Mouse (Mus musculus): Measurements from ENCODE around the gene Plekha3.

Gene Plekha3

DNA sequence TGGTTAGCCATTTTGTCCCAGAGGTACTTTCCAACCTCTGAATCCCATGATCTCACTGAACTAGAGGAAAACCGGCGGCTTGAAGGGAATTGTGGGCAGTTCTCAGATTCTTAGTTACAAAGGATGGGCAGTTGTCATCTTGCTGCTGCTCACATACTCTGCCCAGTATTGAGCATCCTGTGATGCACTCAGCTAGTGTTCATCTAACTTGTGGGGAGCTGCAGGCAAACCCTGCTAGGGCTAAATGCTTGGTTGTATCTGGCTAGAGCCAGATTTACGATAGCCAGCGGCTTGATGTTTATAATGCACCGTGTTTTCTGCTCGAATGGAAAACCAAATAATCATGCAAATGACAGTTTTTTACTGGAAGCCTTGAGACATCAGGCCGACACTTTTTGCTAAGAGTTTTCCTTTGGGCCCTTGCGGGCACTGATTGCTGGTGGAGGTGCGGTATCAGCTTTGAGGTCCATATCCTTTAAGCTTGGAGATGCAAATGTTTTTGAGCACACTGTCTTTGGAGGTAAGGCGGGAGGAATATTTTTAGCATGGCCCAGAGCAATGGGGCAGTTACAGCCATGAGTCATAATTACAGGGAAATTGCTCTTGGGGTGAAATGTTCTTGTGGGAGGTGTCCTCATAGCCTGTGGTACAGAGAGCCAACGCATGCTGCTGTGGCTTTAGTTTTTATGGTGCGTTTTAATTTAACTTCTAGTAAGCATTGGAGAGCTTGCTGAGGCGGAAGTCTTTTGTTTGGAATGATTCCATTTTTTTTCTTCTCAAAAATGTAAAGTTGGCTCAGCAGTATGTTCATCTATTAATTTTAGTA, 1.5 kb downstream of the Plekha3 start:
- in situ Hi-C loops (cut with MboI) = no loop called here

DNA sequence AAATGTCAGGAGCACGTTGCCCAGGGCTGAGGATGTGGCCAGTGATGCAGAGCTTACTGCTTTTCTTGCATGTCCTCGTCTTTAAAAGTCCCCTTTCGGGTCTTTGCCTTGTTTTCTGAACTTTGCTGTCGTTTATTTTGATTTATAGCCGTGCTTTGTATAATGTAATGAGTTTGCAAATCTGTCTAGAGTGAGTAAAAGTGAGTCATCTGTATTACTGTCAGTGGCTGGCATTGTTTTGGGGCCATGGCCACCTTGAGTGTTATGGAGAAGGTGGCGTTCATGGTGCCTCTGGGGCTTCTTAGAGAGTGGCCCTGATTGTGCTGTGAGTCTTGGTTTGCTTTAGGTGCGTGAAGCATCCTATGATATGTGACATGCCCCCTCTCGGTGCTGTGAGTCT, 7.2 kb downstream of the Plekha3 start:
- in situ Hi-C loops (cut with MboI) = no loop called here

DNA sequence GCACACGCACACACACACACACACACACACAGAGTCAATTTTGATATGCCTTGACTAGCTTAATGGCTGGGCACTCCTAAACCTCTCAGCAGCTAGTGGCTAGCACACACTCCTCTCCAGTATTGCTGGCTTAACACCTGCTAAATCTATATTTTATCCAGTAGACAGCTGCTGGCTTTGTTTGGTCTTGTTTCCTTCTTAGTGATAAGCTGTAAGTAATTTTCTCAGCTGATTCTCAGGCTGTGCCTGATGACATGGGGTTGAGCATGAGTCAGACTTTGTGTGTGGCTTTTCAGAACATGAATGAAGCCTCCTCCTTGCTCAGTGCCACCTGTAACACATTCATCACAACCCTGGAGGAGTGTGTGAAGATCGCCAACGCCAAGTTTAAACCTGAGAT, 11.9 kb downstream of the Plekha3 start:
- in situ Hi-C loops (cut with MboI) = no loop called here

DNA sequence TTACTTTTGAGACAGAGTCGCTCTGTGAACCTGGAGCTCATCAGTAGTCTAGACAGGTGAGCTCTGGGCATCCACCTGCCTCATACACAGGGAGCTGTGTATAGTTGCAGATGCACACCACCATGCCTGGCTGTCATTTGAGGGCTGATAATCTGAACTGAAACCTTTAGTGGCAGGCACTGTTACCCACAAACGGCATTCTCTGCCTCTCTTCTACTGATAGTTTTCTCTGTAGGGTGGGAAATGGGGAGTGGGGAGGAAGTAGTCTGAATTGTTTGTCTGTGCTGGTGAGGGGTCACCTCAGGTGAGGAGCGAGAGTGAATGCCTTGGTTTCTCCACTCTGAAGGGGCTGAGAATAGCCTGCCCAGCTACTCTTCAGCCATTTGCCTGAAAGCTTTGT, 12.5 kb downstream of the Plekha3 start:
- in situ Hi-C loops (cut with MboI) = no loop called here

DNA sequence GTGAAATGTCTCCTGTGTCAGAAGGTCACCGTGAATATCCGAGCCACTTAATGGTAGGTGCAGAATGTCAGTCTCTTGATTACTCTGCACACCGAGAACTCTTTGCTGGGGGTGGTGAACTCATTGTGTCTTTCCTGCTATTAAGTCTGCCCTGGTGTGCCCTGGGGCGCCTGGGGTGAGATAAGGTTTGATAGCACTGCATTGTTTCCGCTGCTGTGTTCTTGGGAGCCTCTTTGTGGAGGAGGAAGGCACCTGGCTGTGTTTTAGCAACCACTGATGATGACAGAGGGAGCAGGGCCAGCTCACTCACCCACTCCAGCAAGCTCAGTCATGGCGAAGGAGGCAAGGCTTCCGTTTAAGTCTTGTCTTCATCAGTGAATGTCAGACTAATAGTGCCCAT, 13.1 kb downstream of the Plekha3 start:
- in situ Hi-C loops (cut with MboI) = no loop called here

DNA sequence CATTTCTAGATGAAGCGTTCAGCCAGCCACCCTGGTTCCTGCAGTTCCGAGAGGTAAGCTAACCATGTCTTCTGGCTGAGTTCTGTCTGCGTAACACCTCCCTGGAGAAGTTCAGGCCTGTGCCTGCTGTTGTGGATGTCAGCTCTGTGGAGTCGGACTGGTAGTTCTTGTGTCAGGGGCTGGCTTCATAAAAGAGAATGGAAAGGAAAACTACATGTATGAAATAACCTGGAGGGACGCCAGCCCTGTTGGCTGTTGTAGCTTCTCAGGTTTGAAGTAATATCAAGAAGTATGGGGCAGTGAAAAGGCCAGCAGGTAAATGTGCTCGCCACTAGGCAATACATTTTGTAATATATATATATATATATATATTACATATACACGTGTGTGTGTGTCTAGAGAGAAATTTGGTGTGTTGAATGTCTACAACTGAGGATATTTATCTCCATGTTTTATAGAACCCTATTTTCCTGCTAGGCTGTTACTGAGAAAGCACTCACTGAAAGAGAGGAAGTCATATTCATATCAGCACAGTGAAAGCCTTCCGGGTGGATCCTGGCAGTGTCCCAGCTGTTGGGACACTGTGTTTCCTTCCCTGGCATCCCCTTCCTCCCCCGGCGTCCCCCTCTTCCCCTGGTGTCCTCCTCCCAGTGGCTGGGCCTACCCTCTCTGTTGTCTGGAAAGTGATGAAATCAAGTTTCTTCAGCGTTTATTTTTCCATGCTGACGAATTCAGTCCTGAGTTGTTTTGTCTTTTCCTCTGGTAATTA, 15.5 kb downstream of the Plekha3 start:
- in situ Hi-C loops (cut with MboI) = no loop called here

DNA sequence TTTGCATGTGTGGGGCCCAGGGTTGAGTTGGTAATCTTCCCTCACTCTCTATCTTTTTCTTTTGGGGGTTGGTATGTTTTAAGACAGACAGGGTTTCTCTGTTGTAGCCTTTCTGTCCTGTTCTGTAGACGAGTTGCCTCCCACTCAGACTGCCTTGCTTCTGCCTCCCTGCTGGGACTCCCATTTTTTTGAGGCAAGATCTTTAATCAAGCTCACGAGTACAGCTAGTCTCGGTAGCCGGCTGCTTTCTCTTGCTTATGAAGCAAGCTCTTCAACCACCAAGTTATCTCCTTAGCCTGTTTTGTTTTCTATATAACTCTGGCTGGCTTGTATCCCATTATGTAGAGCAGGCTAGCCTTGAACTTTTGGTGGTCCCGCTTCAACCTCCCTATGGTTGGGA, 18.7 kb downstream of the Plekha3 start:
- in situ Hi-C loops (cut with MboI) = no loop called here

DNA sequence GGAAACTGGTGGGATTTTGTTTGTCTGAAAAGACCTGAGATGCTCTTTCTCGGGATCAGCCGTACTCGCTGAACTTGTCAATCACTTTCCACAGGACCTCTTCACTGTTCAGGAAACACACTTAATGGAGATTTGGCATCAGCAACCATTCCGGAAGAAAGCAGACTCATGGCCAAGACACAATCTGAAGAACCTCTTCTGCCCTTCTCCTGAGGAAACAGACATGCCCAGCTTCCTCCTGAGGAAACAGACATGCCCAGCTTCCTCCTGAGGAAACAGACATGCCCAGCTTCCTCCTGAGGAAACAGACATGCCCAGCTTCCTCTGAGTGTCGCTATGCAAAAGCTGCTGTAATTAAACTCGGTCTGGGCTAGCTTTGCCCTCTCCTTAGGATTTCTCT, 20.2 kb downstream of the Plekha3 start:
- in situ Hi-C loops (cut with MboI) = no loop called here

DNA sequence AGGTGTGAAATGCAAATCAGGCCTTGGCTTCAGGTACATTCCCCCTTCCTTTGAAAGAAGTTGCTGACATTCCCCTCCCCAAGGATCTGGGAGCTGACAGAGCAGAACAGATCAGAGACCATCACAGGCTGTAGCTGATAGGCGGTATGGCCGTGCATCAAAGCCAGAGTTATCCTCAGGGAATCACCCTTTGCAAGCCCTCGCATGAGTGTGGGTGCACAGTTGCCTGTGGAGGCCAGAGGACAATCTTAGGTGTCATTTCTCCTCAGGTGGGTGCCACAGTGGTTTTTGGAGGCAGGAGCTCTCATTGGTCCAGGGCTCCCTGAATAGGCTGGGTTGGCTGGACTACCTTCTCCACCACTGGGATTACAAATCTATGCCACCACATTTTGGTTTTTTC, 27.1 kb downstream of the Plekha3 start:
- in situ Hi-C loops (cut with MboI) = no loop called here

DNA sequence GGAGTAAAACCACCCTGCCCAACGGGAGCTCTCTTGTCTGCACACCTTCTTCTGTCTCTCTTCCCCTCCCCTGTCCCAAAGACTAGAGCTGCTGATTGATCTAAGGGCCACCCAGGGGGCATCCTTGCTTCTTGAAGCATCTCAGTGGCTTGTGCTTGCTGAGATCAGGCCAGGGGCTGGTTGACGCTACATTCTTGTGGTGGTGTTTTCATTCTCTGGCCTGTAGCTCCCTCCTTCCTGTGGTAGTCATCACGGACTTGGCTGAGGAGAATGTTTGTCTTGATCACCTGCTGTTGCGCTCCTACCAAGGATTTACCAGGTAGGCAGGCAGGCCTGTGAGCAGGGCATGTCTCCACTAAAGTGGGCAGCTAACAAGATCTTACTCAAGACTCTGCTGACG, 27.7 kb downstream of the Plekha3 start:
- in situ Hi-C loops (cut with MboI) = no loop called here

DNA sequence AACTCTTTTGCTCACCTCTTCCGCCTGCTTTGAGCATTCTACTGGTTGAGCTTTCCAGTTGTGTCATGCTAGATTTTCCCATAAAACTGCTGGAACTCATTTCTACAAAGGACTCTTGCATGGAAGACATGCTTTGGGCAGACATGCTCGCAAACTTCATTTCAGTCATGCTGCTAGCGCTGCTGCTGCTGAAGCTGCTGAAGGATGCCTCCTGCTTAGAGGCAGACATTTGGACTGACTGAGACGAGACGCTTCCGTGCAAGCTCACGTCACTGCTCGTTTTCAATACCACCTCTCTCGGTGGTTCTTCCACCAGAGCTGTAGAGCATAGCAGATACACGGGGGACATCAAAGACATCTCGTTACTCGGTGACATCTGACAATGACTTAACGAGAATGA, 30.6 kb downstream of the Plekha3 start:
- in situ Hi-C loops (cut with MboI) = no loop called here

DNA sequence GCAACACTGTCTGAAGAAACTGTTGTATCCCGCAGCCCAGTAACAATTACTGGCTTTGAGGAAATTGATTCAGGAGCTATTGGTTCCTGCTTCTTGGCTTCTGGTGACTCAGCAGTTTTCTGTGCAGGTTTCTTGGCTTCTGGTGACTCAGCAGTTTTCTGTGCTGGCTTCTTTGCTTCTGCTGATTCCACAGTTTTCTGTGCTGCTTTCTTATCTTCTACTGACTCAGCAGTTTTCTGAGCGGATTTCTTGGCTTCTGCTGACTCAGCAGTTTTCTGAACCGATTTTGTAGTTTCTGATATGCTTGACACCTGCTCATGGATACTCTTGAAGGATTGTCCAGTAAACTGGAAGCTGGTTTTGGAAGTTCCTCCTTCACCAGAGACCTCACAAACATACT, 33.4 kb downstream of the Plekha3 start:
- in situ Hi-C loops (cut with MboI) = no loop called here

DNA sequence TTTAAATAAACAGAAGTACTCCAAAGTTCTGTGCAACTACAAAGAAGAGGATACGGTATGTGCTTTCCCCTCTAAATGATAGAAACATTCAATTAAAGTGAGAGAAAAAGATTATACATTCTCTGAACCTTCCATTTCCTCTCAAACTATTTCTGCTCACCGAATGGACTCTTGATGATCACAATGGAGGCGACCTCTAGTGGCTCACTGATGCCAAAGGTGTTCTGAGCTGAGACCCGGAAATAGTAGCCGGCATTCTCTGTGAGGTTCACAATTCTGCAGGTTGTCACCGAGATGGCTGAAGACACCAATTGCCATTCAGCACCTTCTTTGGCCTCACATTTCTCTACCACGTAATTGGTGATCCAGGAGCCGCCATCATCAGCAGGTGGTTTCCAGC, 39.9 kb downstream of the Plekha3 start:
- in situ Hi-C loops (cut with MboI) = no loop called here

DNA sequence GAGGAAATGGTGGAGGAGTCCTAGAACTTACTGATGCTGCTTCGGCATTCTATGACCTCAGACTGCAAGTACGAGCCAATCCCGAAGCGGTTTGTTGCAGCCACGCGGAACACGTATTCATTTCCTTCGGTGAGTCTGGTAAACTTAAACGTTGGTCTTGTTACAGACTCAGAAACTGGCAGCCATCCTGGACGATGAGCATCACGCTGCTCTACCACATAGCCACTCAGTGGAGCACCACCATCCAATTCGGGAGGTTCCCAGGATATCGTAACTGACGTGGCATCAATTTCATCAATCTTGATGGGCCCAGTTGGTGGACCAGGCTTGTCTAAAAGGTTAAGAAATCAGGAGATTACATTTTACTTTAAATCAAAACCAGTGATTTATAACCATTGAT, 44.6 kb downstream of the Plekha3 start:
- in situ Hi-C loops (cut with MboI) = no loop called here

Measured in mature B cell (primary cell).